Mouse (Mus musculus) lung, embryonic 14.5 days (tissue): ENCODE results near the gene Snap25. TPM values are rescaled to one million over a fixed set of nuclear protein-coding genes. Genes with fewer than 3 reads are reported as not detected.

Experiments used
- ATAC-seq: fragments of 200-750 bp; cut with Nextera tagmentation; 2 replicates; pipeline ENCODE4 v1.8.0; 2017; ENCODE audit warnings: mild to moderate bottlenecking, moderate TSS enrichment, moderate library complexity; ENCODE audit not compliant: insufficient read depth
- DNase-seq: peaks from one replicate; pipeline ENCODE4 v3.0.0-alpha.2; 2015
- H3K27ac ChIP-seq: fragments of 300-500 bp; sonication (generic); 2 replicates; pipeline ENCODE4 v1.5.1; 2014; ENCODE audit warnings: low read depth, mild to moderate bottlenecking, moderate library complexity
- H3K27me3 ChIP-seq: fragments of 300-500 bp; sonication (generic); 2 replicates; pipeline ENCODE4 v1.6.1; 2014; ENCODE audit warnings: low read length, control low read depth; ENCODE audit not compliant: insufficient read depth
- H3K36me3 ChIP-seq: fragments of 300-500 bp; sonication (generic); 2 replicates; pipeline ENCODE4 v1.6.1; 2014; ENCODE audit warnings: control low read depth; ENCODE audit not compliant: insufficient read depth
- H3K4me1 ChIP-seq: fragments of 300-500 bp; sonication (generic); 2 replicates; pipeline ENCODE4 v1.6.1; 2014; ENCODE audit warnings: antibody characterized with exemption, control low read depth; ENCODE audit not compliant: insufficient read depth
- H3K4me2 ChIP-seq: fragments of 300-500 bp; sonication (generic); 2 replicates; pipeline ENCODE4 v1.6.1; 2014; ENCODE audit warnings: mild to moderate bottlenecking
- H3K4me3 ChIP-seq: fragments of 300-500 bp; sonication (generic); 2 replicates; pipeline ENCODE4 v1.5.1; 2014; ENCODE audit warnings: low read depth, low read length
- H3K9ac ChIP-seq: fragments of 300-500 bp; sonication (generic); 2 replicates; pipeline ENCODE4 v1.6.1; 2014
- H3K9me3 ChIP-seq: fragments of 300-500 bp; sonication (generic); 2 replicates; pipeline ENCODE4 v1.6.1; 2016; ENCODE audit warnings: low read depth, low read length, control low read depth
- CTCF ChIP-seq: IDR thresholded peaks from 2 replicates; pipeline ENCODE4 v1.5.1; 2016; ENCODE audit warnings: antibody characterized with exemption, low read depth
- WGBS: fragments of 180-500 bp; shearing (Covaris S2); extraction: QIAGEN DNeasy Blood & Tissue Kit; methylation state at CpG from one replicate; pipeline ENCODE4 v1.1.7; 2014; 5-methylcytosine and 5-hydroxymethylcytosine counted together
- polyA plus RNA-seq: library from polyadenylated mRNA; unstranded; fragments of >200 nt; fragmentation: Nextera tagmentation; extraction: Ambion mirVana; gene quantifications from 2 replicates; pipeline ENCODE4 v1.2.1, GENCODE M21; 2014

Gene Snap25
- polyA plus RNA-seq: 1.2 and 1.6 TPM in 2 replicates

DNA sequence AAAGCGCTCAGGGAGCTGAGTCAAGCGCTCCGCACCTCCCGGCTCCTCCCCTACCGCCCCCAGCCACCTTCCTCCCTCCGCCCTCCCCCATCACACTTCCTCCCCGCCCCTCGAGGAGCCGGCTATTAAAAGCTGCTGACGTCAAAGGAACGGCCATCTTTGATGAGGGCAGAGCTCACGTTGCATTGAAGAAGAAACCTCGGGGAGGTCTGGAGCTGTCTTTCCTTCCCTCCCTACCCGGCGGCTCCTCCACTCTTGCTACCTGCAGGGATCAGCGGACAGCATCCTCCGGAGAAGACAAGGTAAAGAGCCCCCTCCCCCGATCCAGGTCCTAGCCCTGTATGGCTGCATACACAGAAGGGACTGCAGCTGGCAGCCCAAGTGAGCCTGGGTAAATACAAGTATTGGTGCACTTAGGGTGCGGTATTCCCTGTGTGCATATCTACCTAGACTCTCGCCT, at the start of gene Snap25:
Gene Snap25, plus strand, starts transcription at position 155 of the 460 bp plus-strand sequence.
- H3K4me2 ChIP-seq: peak within 1 kb of the TSS; percentile 50
- H3K27me3 ChIP-seq: peaks cover 8% of the 10 kb centered on the region; the same call in 1 of the 2 replicates
- H3K27ac ChIP-seq: no peak within 1 kb of the TSS
- ATAC-seq (peak; percentile 56), DNase-seq (peak; percentile 74)
- H3K9ac ChIP-seq: no peak within 1 kb of the TSS
- TF ChIP-seq CTCF: no peak
- H3K4me3 ChIP-seq: peak within 1 kb of the TSS; percentile 19
- no peaks in the 10 kb centered on the region for H3K9me3 ChIP-seq
- WGBS: under 1% methylated on average over 20 of the region's 20 CpGs
- H3K4me1 ChIP-seq: 0 out of 2 replicates have a peak, but pooled peaks cover 3% of the 10 kb centered on the region
- H3K36me3 ChIP-seq: no peaks in the 10 kb centered on the region

DNA sequence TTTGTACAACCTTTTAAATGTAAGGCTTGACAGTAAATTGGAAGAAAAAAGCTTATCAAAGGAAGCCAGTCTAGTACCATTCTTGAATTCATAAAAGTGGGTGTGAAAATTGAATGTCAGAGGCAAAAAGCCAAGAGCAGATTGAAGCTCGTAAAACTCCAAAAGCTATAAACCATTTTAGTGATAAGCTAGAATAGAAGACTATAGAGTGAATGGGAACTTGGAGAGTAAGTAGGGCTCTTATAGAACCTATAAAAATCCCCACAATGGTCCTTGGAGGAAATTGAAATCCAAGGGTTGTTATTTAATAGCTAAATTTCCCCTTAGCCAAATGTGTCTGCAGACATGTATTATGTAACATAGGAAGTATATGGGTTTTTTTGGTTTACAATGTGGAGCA, 46.3 kb upstream of the Snap25 start:
- no peak overlapping the region for H3K4me2 ChIP-seq
- no peaks in the 10 kb centered on the region; the same call in 1 of the 2 replicates for H3K4me1 ChIP-seq
- ATAC-seq (no peak), DNase-seq (no peak)
- H3K36me3 ChIP-seq: no peaks in the 10 kb centered on the region
- 43% methylated on average over 1 of the region's 1 CpGs for WGBS
- TF ChIP-seq CTCF: no peak
- no peaks in the 10 kb centered on the region for H3K9me3 ChIP-seq
- H3K4me3 ChIP-seq: no peak overlapping the region
- no peaks in the 10 kb centered on the region for H3K27me3 ChIP-seq
- H3K9ac ChIP-seq: no peak overlapping the region
- no peak overlapping the region for H3K27ac ChIP-seq

- Histone ChIP-seq H3K36me3 (no peaks in the 10 kb centered on the region), H3K4me3 (no peak overlapping the region), H3K27me3 (no peaks in the 10 kb centered on the region), H3K9me3 (no peaks in the 10 kb centered on the region), H3K4me2 (no peak overlapping the region), H3K4me1 (no peaks in the 10 kb centered on the region; the same call in 1 of the 2 replicates), H3K9ac (no peak overlapping the region), H3K27ac (no peak overlapping the region)
- ATAC-seq (no peak), DNase-seq (peak; percentile 63)
- 63% methylated on average over 3 of the region's 3 CpGs for WGBS
- TF ChIP-seq CTCF: no peak
Observed at GRCm38 (mm10) chr2:136669183-136669582, 44.1 kb upstream of the Snap25 start.

GRCm38 (mm10) chr2:136669665-136670064, 43.6 kb upstream of the Snap25 start:
- DNase-seq (peak; percentile 35), ATAC-seq (no peak)
- H3K4me1 ChIP-seq: no peaks in the 10 kb centered on the region; the same call in 1 of the 2 replicates
- no peak overlapping the region for H3K4me3 ChIP-seq
- WGBS: 45% methylated on average over 3 of the region's 3 CpGs
- H3K27ac ChIP-seq: no peak overlapping the region
- H3K4me2 ChIP-seq: no peak overlapping the region
- no peaks in the 10 kb centered on the region for H3K9me3 ChIP-seq
- no peaks in the 10 kb centered on the region for H3K36me3 ChIP-seq
- H3K27me3 ChIP-seq: no peaks in the 10 kb centered on the region
- TF ChIP-seq CTCF: no peak
- no peak overlapping the region for H3K9ac ChIP-seq

DNA sequence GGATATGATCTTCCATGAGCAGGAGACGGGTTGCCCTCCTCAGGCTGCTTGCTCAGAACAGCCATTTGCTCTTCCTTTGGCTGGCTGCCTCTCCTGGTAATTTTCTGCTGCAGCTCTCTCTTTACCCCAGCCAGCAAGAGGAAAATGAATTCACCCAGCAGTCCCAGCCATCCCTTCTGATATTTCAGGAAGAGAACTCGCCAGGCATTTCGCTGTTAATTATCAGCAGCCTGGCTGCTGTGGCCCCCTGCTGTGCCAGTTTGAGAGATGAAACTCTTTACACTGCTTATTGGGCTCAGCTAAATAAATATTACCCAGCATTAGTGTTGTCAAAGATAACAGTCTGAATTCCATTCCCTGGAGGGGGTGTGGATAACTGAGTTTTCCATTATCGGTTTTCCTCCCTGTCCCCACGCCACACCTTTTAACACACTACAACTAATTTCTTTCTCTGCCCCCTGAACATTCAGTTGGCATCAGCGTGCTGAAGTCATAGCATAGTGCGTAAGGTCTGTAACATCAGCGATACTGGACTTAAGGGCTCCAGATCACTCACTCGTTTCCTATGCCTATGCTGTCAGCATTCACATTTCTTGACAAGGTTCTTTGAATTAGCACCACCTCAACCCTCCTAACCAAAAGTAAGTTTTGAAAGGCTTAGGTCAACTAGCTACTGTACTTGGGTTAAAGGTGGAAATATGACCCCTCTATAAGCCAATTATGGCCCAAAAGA, 42.5 kb upstream of the Snap25 start:
- Histone ChIP-seq H3K4me1 (no peaks in the 10 kb centered on the region; the same call in 1 of the 2 replicates), H3K36me3 (no peaks in the 10 kb centered on the region), H3K4me3 (no peak overlapping the region), H3K27me3 (no peaks in the 10 kb centered on the region), H3K9me3 (no peaks in the 10 kb centered on the region), H3K9ac (no peak overlapping the region), H3K4me2 (no peak overlapping the region), H3K27ac (no peak overlapping the region)
- no peak for ATAC-seq
- 29% methylated on average over 9 of the region's 9 CpGs for WGBS
- DNase-seq: no peak
- no peak for TF ChIP-seq CTCF

GRCm38 (mm10) chr2:136674077-136674757, 39.0 kb upstream of the Snap25 start:
- ATAC-seq (no peak), DNase-seq (no peak)
- Histone ChIP-seq H3K27me3 (no peaks in the 10 kb centered on the region), H3K9me3 (no peaks in the 10 kb centered on the region), H3K36me3 (no peaks in the 10 kb centered on the region), H3K4me3 (no peak overlapping the region), H3K4me2 (no peak overlapping the region), H3K4me1 (peaks cover 10% of the 10 kb centered on the region), H3K27ac (no peak overlapping the region), H3K9ac (no peak overlapping the region)
- WGBS: 76% methylated on average over 4 of the region's 4 CpGs
- TF ChIP-seq CTCF: no peak

GRCm38 (mm10) chr2:136676196-136676595, 37.1 kb upstream of the Snap25 start:
- Histone ChIP-seq H3K9me3 (no peaks in the 10 kb centered on the region), H3K4me2 (no peak overlapping the region), H3K9ac (no peak overlapping the region), H3K36me3 (no peaks in the 10 kb centered on the region), H3K4me3 (no peak overlapping the region), H3K27me3 (no peaks in the 10 kb centered on the region), H3K27ac (no peak overlapping the region), H3K4me1 (peaks cover 10% of the 10 kb centered on the region)
- WGBS: 77% methylated on average over 2 of the region's 2 CpGs
- ATAC-seq (no peak), DNase-seq (no peak)
- TF ChIP-seq CTCF: no peak
